Mouse (Mus musculus): ENCODE measurements around the gene B4galt1.

The B4galt1 gene

GRCm38 (mm10) chr4:40774279-40775259 lies 79.2 kb downstream of the B4galt1 start:
- DNase-seq = peak; percentile 63 to 82

- no peak for DNase-seq
Measured at GRCm38 (mm10) chr4:40759876-40760275, 93.9 kb downstream of the B4galt1 start.

GRCm38 (mm10) chr4:40757780-40758420 lies 95.9 kb downstream of the B4galt1 start, which contains the start of gene Smu1:
Gene Smu1 (minus strand): TSS chr4:40757923.
- DNase-seq = peak; percentile 99 to 100

GRCm38 (mm10) chr4:40757157-40757779 lies 96.5 kb downstream of the B4galt1 start:
- DNase-seq = no peak
